Mouse (Mus musculus) megakaryocyte, embryonic 14.5 days (primary cell): ENCODE data around the gene Hoxc6.

ENCODE experiments used
- FLI1 ChIP-seq: IDR thresholded peaks from 2 replicates; pipeline ENCODE4 v1.6.1; 2012; ENCODE audit warnings: low read length, inconsistent platforms, mixed read lengths
- GATA1 ChIP-seq: IDR thresholded peaks from 3 replicates; pipeline ENCODE4 v1.6.1; 2012; ENCODE audit warnings: mixed read lengths, low read length, inconsistent platforms, borderline replicate concordance

DNA sequence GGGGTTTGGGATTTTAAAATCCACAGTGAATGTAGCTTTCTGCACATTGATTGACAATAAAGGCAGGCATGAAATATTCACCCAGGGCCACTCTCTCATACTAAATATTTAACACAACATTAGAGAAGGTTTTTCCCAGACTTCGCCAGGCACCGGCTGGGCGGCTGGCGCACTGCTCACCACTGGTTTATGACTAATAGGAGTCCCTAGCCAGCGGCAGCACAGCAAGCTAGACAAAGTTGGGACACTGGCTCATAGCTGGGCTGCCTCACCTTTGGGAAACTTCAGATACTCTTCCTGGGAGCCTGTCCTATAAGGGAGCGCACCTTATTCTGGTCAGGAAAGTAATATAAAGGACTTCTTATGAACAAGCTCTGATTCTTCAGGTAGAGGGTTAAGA is 44.5 kb upstream of the Hoxc6 start:
- no peak for TF ChIP-seq GATA1
- no peak for TF ChIP-seq FLI1
